Mouse (Mus musculus) T-helper 17 cell (primary cell): ENCODE data around the gene Dennd4c.

ENCODE experiments used
- in situ Hi-C, 2 experiments: fragments of 300-600 bp; cut with MboI, MseI; formaldehyde crosslinking; loops; 1 replicate in 1 of 2; 2 replicates in 1 of 2; pipeline ENCODE4 v1.15.1; 2025; ENCODE audit warnings: high pct_unique_total_duplicates in 2 of 2

The Dennd4c gene

DNA sequence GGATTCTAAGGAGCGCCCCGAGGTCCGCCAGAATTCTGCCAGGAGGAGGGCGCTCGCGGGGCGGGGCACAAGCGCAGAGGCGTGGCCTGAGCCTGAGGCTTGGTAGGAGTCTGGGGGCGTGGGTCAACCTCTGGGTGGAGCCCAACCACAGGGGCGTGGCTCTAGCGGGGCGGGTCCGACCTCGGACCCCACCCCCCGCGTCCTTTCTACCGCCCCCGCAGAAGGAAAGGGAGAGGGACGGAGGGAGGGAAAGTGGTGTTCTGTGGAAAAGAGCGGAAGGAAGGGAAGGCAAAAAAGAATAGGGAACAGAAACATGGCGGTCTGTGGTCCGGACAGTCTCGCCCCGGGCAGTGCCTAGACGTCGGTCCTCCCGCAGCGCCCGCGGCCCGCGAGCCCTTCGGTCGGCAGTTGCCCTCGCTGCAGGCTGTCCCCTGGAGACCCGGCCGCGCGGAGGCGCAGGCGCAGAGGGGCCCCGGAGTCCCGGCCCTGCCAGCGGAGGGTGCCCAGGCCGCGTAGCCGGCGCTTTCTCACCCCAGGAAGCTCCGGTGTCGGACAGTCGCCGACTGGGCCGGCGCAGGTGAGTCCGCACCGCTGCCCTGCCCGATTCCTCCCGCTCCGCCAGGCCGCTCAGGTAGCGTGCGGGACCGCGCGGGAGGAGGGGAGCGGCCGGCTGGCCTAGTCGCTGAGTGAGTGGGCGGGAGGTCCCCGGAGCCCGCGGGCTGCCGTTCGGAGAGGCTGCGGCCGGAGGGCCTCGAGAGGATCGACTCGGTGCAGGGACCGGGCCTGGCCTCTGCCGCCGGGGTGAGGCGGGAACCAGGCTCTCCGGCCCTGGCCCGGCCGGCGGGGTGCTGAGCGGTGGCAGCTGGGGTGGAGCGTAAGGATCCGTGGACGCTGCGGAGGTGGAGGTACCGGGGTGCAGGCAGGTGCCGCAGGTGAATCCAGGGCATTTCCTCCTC, at the start of gene Dennd4c:
Gene Dennd4c, plus strand, starts transcription at position 220 of the 956 bp plus-strand sequence.
- in situ Hi-C loops = loop anchor here in 1 of 2 experiments (25.0 kb wide), 1 partner anchor 1239 kb away; no protein-coding TSS in a partner anchor

GRCm38 (mm10) chr4:86699161-86699865, 49.0 kb upstream of the Dennd4c start:
- in situ Hi-C loops = loop anchor here in 1 of 2 experiments (5.0 to 10.0 kb wide), 2 partner anchors 42 to 85 kb away; partner anchors contain the start of gene Haus6

DNA sequence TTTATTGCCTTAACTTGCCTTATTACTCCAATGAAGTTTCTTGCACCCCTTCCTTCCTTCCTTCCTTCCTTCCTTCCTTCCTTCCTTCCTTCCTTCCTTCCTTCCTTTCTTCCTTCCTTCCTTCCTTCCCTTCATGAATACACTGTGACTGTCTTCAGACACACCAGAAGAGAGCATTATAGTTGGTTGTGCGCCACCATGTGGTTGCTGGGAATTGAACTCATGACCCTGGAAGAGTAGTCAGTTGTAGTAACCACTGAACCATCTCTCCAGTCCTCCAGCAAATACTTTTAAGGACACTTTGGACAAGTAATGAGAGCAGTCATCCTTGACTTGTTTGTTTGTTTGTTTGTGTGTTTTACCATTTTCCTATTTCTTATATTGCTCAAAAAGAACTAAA, 39.6 kb upstream of the Dennd4c start:
- in situ Hi-C loops = no loop called here

DNA sequence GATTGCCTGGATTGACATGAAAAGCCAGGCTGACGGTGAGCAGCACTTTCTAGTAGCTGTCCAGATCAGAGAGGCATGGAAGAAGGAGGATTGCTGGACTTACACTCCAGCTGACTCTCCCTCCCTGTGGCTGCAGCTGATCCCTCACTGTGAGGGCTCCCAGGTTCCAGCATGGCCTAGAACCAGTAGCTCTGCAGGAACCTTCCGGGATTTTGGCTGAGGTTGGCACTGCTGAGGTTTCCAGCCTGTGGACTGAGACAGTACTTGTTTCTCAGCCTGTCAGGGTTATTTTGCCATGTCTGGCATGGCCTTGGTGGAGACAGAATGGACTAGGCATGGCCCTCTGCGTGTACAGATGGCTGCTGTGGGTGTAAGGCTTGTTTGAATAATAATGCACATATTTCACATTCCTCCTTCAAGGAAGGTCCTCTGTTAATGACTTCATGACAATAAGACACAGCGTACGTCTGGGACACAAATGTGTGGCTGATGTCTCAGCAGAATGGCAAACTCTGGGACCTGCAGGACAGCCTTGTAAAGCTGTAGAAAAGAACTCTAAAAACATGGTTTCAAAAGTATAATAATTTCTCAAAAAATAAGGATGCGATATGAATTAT, 38.2 kb upstream of the Dennd4c start:
- in situ Hi-C loops = no loop called here

- in situ Hi-C loops = no loop called here
These were observed 37.6 kb upstream of the Dennd4c start for GRCm38 (mm10) chr4:86710666-86711215.

DNA sequence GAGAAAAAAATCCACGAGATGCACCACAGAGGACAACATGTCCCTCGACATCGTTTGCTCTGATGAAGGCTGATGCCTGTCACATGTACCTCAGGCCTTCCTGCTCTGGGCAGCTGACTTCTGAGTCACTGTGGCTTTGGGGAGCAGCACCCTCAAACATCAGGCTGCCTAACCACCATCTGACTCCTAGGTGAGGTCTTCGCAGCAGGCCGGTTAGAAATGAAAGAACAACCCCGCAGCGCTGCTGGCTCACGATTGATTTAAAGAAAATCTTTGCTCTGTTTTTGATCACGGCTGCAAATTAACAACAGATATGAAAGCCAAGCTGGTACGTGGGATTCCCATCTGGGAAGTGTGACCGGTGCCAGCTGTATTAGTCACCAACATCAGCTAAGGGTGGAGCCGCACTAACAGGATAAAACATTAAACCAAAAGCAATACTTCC, 35.6 kb upstream of the Dennd4c start:
- in situ Hi-C loops = no loop called here

GRCm38 (mm10) chr4:86713518-86713917, 34.8 kb upstream of the Dennd4c start:
- in situ Hi-C loops = no loop called here

DNA sequence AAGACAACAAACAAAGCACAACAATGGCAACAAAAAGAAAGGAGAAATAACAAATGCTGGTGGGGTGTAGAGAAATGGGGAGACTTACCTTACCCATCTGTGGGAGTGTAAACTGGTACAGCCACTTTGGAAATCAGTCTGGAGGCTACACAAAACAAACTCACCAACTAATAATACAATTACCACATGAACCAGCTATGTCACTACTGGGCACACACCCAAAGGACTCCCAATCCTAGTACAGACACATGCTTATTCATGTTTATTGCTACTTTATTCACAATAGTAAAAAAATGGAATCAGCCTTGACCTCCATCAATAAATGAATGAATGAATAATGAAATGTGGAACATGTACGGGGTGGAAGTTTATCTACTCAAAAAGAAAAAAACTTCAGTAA, 33.0 kb upstream of the Dennd4c start:
- in situ Hi-C loops = no loop called here

DNA sequence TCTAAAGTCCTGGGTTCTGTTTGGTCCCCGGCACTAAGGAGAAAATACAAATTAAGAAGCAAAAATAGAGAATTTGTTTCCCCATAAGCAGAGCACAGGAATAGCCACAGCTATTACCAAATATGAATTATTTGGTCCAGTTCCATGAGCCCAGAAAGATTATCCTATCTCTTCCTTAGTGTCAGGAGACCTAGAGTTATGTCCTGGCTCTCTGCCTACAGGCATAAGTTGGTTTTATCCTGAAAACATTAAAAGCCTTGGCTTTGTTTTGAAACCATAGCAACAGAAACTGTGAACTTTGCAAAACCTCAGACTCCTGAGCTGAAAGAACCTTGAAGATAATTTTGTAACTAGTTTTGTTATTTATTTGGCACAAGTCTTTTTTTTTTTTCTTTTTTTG, 31.2 kb upstream of the Dennd4c start:
- in situ Hi-C loops = no loop called here

DNA sequence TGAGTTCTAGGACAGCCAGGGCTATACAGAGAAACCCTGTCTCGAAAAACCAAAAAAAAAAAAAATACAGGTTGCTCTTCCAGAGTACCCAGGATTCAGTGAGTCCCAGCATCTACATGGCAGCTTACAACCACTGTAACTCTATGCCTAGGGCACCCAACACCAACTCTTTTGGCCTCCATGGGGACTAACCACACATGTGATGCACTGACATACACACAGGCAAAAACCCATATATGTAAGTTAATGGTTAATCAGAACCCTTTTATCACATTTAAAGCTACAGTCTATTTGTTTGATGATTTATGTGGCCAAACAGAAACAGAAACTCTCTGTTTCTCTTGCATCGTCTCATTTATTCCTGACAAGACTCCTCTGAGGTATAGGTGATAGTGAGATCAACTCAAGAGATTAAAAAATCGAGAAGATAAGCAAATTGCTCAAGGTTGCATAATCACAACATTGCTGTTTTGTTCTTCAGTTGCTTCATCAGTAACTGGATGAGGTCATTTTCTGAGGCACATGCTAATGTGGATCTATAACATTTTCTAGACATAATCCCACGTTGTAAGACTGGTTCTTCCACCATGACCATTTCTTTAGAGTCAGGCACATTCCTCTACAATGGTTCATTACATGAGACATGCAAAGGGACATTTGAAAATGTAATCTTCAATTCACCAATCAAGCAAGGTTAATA, 29.3 kb upstream of the Dennd4c start:
- in situ Hi-C loops = no loop called here

DNA sequence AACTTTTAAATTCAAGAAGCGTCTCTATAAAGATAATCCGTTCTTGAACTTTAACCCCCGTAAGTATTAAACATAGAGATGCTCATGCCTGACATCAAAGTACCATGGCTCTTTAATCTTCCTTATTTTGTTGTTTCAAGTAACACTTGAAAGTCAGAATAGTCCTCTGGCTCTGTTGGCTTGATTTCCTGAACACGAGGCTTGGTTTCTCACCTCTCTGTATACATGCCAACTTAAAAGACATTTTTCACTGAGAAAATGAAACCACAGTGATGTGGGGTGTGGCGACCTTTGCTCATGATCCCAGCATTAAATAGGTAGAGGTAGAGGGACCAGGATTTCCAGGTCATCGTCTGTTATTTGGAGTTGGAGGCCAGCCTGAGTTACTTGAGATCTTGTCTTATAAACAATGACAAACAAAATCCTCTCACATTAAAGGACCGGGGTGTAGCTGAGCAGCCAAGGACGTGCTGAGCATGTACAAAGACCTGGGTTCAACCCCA, 26.4 kb upstream of the Dennd4c start:
- in situ Hi-C loops = no loop called here

- in situ Hi-C loops = loop anchor here in 1 of 2 experiments (25.0 kb wide), 1 partner anchor 1262 kb away; no protein-coding TSS in a partner anchor
These were observed 23.2 kb upstream of the Dennd4c start for GRCm38 (mm10) chr4:86725175-86725574.

- in situ Hi-C loops = loop anchor here in 1 of 2 experiments (25.0 kb wide), 1 partner anchor 1261 kb away; no protein-coding TSS in a partner anchor
These were observed 22.2 kb upstream of the Dennd4c start for GRCm38 (mm10) chr4:86726141-86726540.

DNA sequence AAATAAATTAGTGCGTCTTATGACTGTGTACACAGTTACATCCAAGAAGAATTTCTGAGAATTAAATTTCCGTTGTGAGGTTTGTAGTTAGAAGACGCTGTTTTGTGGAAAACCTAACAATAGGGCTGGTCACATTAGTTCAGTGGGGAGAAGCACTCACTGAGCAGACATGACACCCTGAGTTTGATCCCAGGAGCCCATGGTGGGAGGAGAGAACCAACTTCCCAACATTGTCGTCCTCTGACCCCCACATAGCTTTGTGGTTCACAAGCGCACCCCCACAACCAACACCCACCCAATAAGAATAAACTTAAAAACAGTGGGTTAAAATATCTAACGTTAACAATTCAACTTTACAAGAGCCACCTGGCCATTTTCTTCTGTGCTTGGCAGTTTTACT, 18.5 kb upstream of the Dennd4c start:
- in situ Hi-C loops = loop anchor here in 1 of 2 experiments (5.0 to 25.0 kb wide), 2 partner anchors 52 to 1257 kb away; no protein-coding TSS in a partner anchor

- in situ Hi-C loops = loop anchor here in 1 of 2 experiments (5.0 to 25.0 kb wide), 2 partner anchors 48 to 1253 kb away; no protein-coding TSS in a partner anchor
These were observed 14.1 kb upstream of the Dennd4c start for GRCm38 (mm10) chr4:86734088-86734841.

GRCm38 (mm10) chr4:86739308-86739993, 8.9 kb upstream of the Dennd4c start:
- in situ Hi-C loops = loop anchor here (5.0 to 25.0 kb wide), 2 partner anchors 83 to 1248 kb away; no protein-coding TSS in a partner anchor

- in situ Hi-C loops = loop anchor here in 1 of 2 experiments (25.0 kb wide), 1 partner anchor 1238 kb away; no protein-coding TSS in a partner anchor
These were observed 1.0 kb downstream of the Dennd4c start for GRCm38 (mm10) chr4:86749361-86749841.

DNA sequence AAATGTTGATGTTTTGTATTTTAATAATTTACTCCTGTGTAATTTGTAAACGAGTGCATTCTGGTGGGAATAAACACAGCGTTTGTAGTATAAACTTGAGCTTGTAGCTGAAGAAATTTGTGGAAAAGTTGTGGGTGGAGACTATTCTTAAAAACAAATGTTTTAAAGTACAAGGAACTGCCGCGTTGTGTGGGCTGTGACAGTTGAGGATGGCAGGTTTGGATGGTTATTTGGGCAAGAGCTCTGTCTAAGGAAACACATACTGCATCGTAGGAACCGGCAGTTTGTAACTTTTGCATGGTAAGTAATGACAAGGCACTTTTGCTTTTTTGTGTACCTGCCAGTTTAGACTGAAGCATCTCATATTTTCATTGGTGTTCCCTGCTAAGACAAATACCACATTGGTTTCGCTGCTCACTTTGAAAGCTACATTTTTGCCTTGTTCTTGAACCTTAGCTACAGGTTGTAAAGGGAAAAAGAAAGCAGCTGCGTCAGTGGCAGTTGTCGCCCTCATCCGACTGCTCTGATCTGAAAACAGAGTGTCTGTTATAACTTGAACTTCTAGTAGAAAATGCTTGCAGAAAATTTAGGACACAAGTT, 2.1 kb downstream of the Dennd4c start:
- in situ Hi-C loops = loop anchor here in 1 of 2 experiments (5.0 kb wide), 1 partner anchor 83 kb away; no protein-coding TSS in a partner anchor
